Mouse (Mus musculus): Measurements from ENCODE around the gene Esr2. TPM values are rescaled to one million over a fixed set of nuclear protein-coding genes. Genes with fewer than 3 reads are reported as not detected.
"Not testable (repeated sequence)": the region's sequence is repeated elsewhere in the genome, so short reads cannot be mapped to it uniquely, and the experiment has no call there.

Gene Esr2
- total and polyA plus RNA-seq, 3 experiments: not detected

DNA sequence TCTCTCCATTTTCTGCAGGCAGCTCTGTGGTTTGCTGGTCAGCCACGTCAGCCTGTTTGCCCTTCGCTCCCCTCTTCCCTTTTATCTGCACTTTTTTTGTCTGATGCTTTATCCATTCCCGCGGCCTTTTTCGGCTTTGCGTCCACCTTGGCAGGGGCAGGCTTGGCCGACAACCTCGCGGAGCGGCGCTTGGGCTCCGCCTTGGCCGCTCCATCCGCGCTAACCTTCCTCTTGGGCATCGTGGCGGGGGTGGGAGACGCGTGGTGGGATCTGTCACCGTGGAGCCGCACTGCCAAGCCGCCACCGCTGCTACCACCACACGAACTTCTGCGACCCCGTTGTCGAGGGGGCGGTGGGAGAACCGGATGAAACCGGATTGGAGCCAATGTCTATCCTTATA is 24.7 kb downstream of the Esr2 start:
- peak; percentile 8 for DNase-seq

DNA sequence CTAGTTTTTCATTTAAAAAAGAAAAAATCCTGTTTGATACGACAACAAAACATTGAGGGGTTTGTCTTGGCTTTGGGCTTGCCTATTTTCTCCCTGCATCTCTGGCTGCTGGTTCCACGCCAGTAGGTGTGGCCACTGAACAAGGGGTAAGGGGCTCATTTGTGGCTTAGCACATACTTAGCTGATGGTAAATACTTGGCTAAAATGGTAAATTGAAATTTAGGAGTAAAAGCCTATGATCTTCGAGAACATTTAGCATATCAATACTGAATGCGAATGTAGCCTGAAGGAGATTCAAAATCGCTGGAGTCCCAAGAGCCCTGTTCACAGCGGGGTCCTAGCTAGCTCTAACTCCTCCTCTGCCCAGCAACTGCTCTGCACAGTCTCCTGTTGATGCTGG is 40.4 kb downstream of the Esr2 start:
- no peak for DNase-seq

DNA sequence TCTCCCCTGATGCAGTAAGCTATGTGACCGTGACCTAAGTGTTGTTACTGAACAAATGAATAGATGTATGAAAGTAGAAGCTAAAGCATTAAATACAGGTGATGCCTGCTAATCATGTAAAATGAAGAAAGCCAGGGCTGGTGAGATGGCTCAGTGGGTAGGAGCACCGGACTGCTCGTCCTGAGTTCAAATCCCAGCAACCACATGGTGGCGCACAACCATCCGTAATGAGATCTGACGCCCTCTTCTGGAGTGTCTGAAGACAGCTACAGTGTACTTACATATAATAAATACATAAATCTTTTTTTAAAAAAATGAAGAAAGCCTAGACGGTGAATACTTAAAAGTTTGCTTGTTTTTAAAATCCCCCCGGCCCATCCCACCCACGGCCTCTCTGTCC is 44.0 kb downstream of the Esr2 start:
- not testable (repeated sequence) for DNase-seq

DNA sequence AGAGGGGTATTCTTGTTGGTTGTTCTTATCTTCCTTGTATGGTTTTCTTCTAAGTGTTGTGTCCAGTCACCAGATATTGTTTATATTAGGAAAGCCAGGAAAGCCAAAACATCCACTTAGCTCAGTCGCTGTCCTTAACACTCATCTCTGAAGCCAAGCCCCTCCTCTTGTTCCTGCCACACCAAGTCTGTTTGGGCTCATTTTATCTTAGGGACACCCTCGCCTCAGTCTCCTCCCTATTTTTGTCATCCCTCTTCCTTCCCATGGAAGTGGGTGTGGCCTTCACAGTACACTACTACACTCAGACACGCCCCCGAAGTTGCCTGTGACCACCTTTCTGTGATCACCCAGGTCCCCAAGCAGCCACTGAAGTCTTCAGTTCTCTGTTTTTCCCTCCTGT is 44.5 kb downstream of the Esr2 start:
- DNase-seq: no peak

DNA sequence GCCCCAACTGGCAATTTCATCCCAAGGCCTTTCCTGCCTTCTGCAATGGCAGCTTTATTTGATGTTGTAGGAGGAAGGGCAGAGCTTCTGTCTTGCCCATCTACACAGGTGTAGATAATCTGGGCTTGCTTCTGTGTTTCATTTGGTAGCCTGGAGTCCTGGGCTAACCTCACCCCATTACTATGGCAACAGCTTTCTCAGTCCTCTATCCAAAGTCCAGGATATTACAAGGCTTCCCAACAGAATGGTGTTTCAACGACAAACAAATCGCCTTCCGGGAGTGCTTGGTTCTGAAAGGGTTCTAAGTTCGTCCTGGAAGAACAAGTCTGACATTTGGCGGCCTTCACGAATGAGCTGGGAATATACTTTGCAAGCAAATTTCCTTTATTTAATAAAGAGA is 46.2 kb downstream of the Esr2 start:
- DNase-seq: no peak

DNA sequence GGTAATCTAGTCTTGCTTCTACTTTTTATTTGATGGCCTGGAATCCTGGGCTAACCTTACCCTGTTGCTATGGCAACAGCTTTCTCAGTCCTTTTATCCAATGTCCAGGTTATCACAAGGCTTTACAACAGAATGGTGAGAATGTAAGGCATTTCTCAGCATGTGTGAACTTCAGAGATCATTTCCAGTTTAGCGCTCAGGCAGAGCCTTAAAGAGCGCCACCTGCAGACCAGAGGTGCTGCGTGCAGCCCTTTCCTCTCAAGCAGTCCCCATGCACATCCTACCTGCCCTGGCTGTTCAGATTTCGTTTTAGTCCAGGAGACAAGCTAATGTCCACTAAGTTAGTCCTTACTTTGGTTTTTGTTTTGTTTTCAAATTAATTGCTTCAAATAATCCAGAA is 46.8 kb downstream of the Esr2 start:
- DNase-seq: no peak

DNA sequence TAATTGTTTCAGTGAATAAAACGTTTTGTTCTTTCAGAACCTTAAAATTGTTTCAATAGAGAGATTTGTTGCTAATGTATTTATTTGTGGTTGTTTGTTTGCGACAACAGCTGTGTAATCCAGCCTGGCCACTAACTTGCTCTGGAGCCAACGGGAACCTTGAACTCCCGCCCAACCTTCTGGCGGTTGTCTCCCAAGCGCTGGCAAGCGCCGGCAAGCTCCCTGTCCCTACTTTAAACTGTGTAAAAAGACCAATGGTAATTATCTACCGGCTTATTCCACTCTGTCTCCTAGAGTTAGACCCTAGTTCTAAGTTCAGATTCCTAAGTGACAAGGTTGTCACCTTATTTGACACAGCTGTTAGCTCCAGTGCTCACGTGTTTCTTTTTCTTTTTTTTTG is 48.2 kb downstream of the Esr2 start:
- DNase-seq: peak; percentile 71

DNA sequence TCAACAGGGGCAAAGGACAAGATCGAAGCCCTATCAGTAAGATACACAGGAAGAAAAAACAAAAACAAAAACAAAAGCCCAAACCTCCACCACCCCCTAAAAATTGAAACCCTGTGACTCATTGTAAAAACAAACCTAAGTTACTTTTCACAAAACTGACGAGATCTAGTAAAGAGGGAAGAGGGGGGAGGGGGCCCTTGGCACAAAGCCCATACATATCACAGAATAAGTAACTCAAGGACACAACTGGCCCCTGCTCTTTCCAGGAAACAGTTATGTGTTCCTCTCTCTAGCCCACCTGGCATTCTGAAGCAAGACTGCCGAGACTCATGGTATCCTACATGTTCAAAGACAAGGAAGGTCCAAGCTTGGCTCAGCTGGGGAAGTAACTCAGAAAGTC is 48.8 kb downstream of the Esr2 start:
- no peak for DNase-seq

DNA sequence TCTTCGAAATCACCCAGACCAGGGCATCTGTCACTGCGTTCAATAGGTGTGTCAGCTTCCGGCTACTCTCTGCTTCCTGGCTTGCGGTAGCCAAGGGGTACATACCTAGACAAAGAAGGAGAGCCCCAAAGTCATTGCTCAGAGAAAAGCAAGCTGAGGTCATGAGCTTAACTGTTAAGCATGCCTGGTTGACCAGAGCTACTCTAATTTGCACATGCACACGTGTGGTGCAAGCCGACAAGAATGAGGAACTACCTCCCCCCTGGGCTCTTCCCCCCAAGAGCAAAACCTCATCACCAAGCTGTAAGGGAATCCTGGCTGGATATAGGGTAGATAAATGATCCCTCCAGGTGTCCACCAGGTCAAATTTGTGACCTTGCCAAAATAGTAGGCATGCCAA is 53.8 kb downstream of the Esr2 start:
- no peak for DNase-seq

DNA sequence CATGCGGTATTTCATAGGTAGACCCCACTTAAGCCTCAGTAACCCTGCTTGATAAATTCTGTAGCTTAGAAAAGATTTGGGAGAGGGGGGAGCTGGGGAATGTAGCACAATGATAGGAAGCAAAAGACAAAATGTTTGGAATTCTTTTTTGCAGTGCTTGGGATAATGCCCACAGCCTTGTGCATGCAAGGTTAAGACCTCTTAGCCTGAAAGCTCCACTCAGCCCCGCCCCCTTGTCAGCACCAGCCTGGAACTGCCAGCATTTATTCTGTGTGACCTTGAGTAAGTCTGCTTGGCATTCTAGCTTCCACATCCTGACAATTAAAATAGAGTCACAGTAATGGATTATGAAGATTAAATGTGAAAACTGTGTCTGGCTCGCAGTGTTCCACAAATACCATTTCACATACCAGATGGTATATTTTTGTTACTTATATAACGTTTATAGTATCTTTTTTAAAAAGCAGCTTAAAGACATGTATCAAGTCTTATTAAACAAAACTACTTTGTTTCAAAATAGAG is 59.4 kb downstream of the Esr2 start:
- peak; percentile 64 for DNase-seq

DNA sequence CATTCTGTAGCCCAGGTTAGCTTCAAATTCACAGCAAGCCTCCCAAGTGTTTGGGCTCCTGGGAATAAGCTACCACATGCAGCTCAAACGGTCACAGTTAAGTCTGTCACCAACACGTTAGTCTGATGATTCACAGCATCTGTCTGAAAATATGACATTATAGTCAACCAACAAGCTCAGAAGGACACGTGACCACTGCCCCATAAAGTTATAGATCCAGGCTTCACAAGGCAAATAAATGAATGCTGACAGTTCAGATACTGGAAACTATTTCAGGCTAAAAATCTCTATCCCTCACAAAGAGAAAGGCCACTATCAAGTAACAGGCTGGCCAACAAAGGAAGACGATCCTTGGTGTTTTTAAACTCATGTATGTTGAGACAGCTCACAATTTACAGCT is 60.5 kb downstream of the Esr2 start:
- DNase-seq: no peak

DNA sequence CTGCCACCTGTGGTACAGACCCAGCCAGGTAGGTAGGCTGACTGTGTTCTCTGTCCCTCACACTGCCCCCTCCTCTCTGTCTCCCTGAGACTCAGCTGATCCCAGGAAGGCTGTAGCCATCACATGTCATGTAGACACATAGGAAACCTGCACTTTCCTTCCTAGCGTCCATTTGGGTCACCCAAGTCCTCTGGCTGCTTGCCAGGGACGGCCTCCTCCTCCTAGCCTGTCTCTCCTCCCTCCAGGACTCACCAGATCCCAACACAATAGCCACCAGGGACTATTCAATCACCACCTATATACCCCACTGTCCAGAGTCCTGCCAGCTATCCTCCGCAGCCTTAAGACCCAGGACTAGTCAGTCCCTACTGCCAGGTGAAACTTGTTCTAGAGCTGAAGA is 66.0 kb downstream of the Esr2 start:
- no peak for DNase-seq

DNA sequence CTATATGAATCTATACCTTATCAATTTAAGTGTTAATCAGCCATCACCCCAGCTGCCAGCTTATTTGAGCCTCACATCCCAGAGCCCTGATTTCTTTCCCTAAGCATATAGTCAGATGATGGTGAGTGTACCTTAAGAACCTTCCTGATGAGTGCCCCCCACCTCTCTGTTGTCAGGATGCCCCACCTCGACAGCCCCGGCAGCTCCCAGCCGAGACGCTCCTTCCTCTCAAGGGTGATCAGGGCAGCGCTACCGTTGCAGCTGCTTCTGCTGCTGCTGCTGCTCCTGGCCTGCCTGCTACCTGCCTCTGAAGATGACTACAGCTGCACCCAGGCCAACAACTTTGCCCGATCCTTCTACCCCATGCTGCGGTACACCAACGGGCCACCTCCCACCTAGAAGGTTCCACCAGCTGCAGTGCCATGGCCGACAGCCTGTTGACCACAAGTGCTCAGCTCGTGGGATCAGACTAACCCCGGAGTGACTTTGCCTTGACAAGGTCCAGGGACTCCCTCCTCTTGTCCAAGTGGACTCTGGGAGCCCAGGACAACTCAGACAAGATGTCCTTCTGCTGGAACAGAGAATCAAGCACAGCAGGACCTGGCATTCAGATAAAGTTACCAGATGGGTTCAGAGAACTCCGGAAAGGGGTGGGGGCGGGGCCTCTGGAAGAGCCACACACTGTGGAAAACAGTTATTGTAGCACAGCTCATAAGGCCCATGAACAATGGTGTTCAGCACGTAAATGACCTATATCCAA is 67.2 kb downstream of the Esr2 start:
- DNase-seq: no peak

DNA sequence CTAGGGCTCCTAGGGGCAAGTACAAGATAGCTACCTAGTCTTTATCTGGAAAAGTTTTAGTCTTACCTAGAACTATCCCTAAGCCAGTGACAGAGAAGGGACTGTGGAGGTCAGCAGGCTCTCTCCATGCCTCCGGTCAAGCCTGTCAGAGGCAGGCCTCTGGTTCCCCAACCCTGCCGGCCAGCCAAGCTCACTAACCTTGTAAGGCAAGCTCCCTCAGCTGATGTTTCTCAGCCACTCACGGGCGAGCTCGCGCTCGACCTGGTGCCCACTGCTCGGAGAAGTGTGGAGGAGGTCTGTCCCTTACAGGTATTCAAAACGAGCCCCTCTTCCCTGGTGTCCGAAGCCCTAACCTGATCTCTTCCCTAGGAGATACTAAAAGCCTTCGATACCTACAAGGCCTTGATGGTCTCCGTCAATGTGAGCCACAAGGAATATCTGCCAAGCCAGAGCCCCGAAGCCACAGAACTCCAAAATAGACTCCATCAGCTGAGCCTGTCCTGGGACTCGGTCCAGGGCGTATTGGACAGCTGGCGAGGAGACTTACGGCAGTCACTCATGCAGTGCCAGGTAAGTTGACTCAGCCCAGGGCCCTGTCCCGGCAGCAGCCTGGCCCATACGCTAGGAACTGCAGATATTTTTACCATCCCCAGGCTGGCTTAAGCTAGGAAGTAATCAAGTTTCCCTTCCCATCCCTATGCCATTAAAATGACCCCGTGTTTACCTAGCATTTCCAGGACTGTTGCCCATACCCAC is 72.3 kb downstream of the Esr2 start:
- DNase-seq: no peak

DNA sequence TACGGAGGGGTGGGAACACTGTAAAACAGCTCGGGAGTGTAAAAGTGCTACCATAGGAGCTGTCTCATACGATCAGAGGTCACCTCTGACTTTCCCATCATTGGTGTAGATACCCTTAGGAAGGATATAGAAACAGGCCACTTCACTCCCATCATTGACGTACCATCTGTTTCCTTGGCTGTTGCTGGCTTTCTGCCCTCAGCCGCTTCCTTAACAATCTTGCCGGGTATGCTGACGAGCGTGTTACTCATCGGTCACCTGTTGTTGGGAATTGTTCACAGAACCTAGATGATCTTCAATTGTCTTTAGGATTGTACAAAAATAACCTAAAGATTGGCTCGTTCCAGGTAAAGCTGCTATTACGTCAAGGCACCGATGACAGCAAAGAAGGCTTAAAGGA is 74.4 kb downstream of the Esr2 start:
- no peak for DNase-seq

DNA sequence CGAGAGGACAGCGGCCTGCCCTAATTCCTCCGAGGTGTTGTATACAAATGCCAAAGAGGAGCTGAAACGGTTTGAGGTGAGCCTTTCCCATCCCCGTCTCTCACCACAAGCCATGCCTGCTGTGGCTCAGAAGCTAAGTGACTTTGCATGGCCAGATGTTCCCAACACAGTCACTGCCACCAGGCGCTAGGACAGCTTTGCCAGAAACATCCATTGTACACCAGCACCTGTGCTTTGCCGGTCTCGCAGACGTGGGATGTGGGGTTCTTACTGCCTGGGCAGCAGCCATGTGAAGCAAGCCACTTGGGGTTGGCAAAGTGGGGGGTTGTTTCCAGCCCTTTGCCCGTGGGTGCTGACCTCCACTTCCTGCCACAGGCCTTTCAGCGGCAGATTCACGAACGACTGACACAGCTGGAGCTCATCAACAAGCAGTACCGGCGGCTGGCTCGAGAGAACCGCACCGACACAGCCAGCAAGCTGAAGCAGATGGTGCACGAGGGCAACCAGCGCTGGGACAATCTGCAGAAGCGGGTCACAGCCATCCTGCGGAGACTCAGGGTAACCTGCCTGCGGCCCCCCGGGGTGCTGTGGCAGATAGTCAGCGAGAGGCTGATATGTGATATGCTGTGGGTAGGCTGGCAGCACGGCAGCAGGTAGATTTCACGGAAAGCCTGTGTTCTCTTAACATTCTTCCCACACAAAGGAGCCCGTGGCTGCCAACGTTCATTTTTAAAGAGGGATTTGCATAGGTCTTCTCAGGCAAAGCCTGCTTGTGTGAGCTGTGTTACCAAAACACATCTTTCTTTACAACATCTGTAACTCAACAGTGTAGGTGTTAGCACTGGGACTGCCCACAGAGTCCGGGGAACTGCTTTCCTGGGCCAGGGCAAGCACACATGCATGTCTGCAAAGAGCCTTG is 81.7 kb downstream of the Esr2 start:
- no peak for DNase-seq

DNA sequence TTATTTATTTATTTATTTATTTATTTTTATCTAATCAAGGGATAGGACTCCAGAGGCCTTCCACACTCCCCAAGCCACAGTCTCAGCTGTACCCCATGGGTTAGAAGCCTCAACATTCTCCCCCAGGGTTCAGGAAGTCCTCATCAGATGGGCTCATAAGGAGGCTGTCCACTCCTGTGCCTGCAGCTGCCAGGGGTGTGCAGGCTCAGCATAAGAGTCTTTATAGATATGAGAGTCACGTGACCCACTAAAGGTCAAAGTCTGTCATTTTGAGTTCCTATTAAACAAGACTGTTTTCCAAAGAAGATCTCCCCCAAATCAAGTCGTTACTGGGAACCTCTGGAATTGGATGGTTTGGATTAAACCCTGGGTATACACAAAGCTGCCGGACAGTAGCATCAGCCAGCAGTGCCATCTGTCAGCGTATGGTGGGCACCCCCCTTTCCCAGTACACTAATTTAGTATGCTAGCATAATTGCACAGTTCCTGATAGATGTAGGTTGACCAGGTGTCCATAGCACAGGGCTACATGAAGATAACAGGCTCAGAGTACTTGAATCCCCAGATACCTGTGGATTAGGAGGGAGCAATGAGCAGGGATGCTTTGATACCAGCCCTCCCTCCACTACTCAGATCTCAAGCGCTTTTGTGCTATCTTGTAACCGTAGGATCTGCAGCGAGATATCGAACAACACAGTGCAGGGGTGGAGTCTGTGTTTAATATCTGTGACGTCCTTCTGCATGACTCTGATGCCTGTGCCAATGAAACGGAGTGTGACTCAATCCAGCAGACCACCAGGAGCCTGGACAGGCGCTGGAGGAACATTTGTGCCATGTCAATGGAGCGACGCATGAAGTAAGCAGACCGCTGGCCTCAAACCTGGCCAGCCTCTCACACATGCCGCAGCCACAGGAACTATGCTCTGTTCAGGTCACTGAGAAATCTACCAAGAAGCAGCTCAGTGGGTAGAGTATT is 83.2 kb downstream of the Esr2 start:
- DNase-seq: no peak

DNA sequence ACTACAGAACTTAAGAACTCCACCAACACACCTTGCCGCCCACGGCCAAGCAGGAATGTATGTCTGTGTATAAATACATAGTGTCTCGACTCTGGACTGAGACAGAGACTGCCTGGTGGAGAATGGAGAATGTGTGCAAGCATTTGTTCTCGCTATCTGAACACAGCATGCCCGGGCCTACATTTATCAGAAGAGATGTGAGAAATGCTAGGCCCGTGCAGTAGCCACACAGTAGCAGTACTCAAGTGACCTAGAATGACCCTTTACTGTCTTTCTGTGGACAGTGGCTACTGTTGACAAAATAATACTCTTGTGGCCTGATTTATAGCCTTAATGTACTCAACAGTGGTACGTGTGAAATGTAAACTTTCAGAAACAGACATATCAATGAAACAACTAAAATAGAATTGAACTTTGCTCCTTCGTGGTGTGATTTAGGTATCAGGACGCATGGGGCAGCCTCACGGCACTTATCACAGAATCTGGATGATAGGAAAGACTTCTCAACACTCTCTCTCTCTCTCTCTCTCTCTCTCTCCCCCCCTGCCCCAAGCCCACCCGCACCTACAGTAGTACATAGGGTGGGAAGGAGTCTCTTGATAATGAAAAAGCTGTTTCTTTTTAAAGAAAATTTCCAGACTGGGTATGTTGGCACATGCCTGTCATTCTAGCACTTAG is 84.1 kb downstream of the Esr2 start:
- DNase-seq: no peak

DNA sequence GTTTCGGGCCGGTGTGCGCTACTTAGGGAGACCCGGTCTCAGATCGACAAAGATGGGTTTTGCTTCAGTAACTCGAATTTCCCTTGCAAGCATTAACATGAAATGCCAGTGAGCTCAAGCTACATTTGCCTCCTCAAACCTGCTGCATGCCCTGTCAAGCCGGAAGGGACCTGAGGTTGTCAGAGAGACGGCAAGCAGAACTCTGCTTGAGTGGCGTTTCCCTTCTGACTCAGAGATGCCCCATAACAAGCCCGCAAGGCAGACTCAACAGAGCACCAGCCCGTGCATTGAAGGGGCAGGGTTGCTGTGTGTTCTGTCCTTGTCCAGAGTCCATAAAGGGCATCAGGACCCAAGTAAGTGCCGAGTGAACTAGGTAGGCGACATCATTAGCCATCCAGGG is 90.0 kb downstream of the Esr2 start:
- DNase-seq: no peak

Data from adrenal gland, adult 2 months (tissue).